Mouse (Mus musculus): ENCODE data around the gene Pde4d.

DNA sequence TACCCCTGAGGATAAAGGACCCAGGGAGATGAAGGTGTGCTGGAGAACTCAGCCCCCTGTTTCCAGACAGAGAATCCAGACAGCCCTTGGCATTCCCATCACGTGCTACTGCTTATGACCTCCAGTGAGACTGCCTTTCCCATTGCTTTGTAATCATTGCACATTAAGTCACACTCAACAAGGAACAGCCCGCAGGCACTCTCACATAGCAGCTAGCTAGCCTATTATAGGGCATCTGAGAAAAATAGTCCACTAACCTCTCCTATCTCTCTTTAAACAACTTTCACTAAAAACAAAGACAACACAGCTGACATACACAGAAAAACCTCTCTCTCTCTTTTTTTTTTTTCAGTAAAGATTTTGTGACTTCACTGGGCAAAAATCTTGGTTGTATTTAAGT is 20.1 kb upstream of the Pde4d start:
- TF ChIP-seq POLR2A (IDR thresholded peaks at IDR 0.05; ENCODE audit: borderline replicate concordance, insufficient read depth, low read length) (no peak), CTCF (IDR thresholded peaks at IDR 0.05; ENCODE audit: borderline replicate concordance, insufficient read depth, low read depth, low read length) (no peak)
